ENCODE assay signal across 16 mouse cellular contexts in genomic region chr6:127145464-127146190, GRCm38 (mm10). TPM values are rescaled to one million over a fixed set of nuclear protein-coding genes. Genes with fewer than 3 reads are reported as not detected.
DNase-seq lines count a peak whose midpoint lies in the region; ATAC-seq and TF ChIP-seq lines count a peak whose summit lies in the region.
"Had no signal": no experiment of that assay in that cellular context is flagged by ENCODE, and none has a peak within 500 bp of the region (broad histone marks: within the 10 kb centered on the region; RNA-seq: fewer than 3 reads in every experiment).

No protein-coding gene starts in this region.

- intact Hi-C loops in left cerebral cortex, postnatal 25 days (cut with DNase I) = no loop called here

- no peak for ATAC-seq in forebrain, embryonic 12.5 days (ENCODE audit: low FRiP score)
- ATAC-seq in forebrain, embryonic 16.5 days = no peak
- no peak for ATAC-seq in lung, postnatal 0 days
- ATAC-seq in liver, postnatal 0 days = no peak
- ATAC-seq in stomach, embryonic 16.5 days (ENCODE audit: insufficient read depth, low FRiP score) = no peak
- ATAC-seq: Patski had no signal

- no peak for TF ChIP-seq EP300 in lung, postnatal 0 days (IDR thresholded peaks at IDR 0.05)
- TF ChIP-seq EP300 in liver, postnatal 0 days (IDR thresholded peaks at IDR 0.05; ENCODE audit: low read depth) = no peak

- H3K4me1 ChIP-seq in forebrain, embryonic 12.5 days = peaks cover 74% of the 10 kb centered on the region
- peaks cover 28% of the 10 kb centered on the region for H3K4me1 ChIP-seq in forebrain, embryonic 16.5 days (replicated peaks; ENCODE audit: control insufficient read depth, insufficient read depth, low read length)
- peaks cover 5% of the 10 kb centered on the region; the same call in 1 of the 2 replicates for H3K4me1 ChIP-seq in lung, postnatal 0 days (ENCODE audit: insufficient read depth, low read depth, low read length)
- H3K4me1 ChIP-seq in liver, postnatal 0 days (ENCODE audit: insufficient read depth) = peaks cover 27% of the 10 kb centered on the region
- H3K4me1 ChIP-seq in stomach, embryonic 16.5 days (ENCODE audit: control insufficient read depth, insufficient read depth, low read length) = peaks cover 32% of the 10 kb centered on the region

- TF ChIP-seq CTCF in lung, postnatal 0 days (IDR thresholded peaks at IDR 0.05) = no peak
- TF ChIP-seq CTCF in liver, postnatal 0 days (IDR thresholded peaks at IDR 0.05; ENCODE audit: low read depth) = no peak

- no peaks in the 10 kb centered on the region for H3K27me3 ChIP-seq in forebrain, embryonic 12.5 days
- no peaks in the 10 kb centered on the region for H3K27me3 ChIP-seq in forebrain, embryonic 16.5 days (replicated peaks; ENCODE audit: control insufficient read depth, insufficient read depth, low read length)
- no peaks in the 10 kb centered on the region for H3K27me3 ChIP-seq in lung, postnatal 0 days (replicated peaks; ENCODE audit: insufficient read depth, low read length)
- H3K27me3 ChIP-seq in liver, postnatal 0 days (ENCODE audit: insufficient read depth, low read length) = peaks cover 20% of the 10 kb centered on the region
- no peaks in the 10 kb centered on the region for H3K27me3 ChIP-seq in stomach, embryonic 16.5 days (ENCODE audit: control insufficient read depth, insufficient read depth, low read length)
- H3K27me3 ChIP-seq: CH12.LX; kidney, embryonic 15.5 days; Patski had no signal

- WGBS in forebrain, embryonic 12.5 days = 84% methylated on average over 20 of the region's 20 CpGs
- 85% methylated on average over 20 of the region's 20 CpGs for WGBS in forebrain, embryonic 16.5 days
- WGBS in lung, postnatal 0 days = 49% methylated on average over 20 of the region's 20 CpGs
- 43% methylated on average over 20 of the region's 20 CpGs for WGBS in liver, postnatal 0 days (ENCODE audit: insufficient replicate concordance)
- WGBS in stomach, embryonic 16.5 days = 47% methylated on average over 20 of the region's 20 CpGs

- peak overlapping the region; percentile 46 for H3K27ac ChIP-seq in forebrain, embryonic 12.5 days
- H3K27ac ChIP-seq in forebrain, embryonic 16.5 days (ENCODE audit: low read length) = no peak overlapping the region
- H3K27ac ChIP-seq in lung, postnatal 0 days (ENCODE audit: low read length) = no peak overlapping the region
- H3K27ac ChIP-seq in liver, postnatal 0 days (ENCODE audit: low read depth) = no peak overlapping the region
- no peak overlapping the region for H3K27ac ChIP-seq in stomach, embryonic 16.5 days (ENCODE audit: low read length)
- H3K27ac ChIP-seq: forebrain, embryonic 10.5 days; heart, adult 2 months; kidney, embryonic 15.5 days; macrophage; neural tube, embryonic 13.5 days had no signal

- H3K9me3 ChIP-seq in forebrain, embryonic 12.5 days = no peaks in the 10 kb centered on the region
- H3K9me3 ChIP-seq in forebrain, embryonic 16.5 days (ENCODE audit: control insufficient read depth, low read length) = no peaks in the 10 kb centered on the region
- H3K9me3 ChIP-seq in lung, postnatal 0 days (ENCODE audit: low read length) = no peaks in the 10 kb centered on the region
- H3K9me3 ChIP-seq in liver, postnatal 0 days (ENCODE audit: low read length) = no peaks in the 10 kb centered on the region
- H3K9me3 ChIP-seq in stomach, embryonic 16.5 days (replicated peaks; ENCODE audit: control insufficient read depth, low read length) = no peaks in the 10 kb centered on the region
- H3K9me3 ChIP-seq: forebrain, embryonic 10.5 days; kidney, embryonic 15.5 days; neural tube, embryonic 13.5 days had no signal

- DNase-seq in lung, postnatal 0 days (ENCODE audit: low spot score) = peak; percentile 19
- DNase-seq in lung, postnatal 25 days (ENCODE audit: low spot score) = no peak
- DNase-seq in liver, postnatal 0 days = peak; percentile 22
- DNase-seq in left cerebral cortex, postnatal 25 days (ENCODE audit: low spot score in 2 of 2) = no peak
- no peak for DNase-seq in c-Kit-positive CD71-positive TER-119-positive erythroid progenitor cells, embryonic 14.5 days (ENCODE audit: low spot score)
- DNase-seq: cerebellum, postnatal 25 days; heart, adult 2 months had no signal

- H3K36me3 ChIP-seq in forebrain, embryonic 12.5 days (replicated peaks) = peaks cover 54% of the 10 kb centered on the region
- H3K36me3 ChIP-seq in forebrain, embryonic 16.5 days (ENCODE audit: control insufficient read depth, insufficient read depth) = no peaks in the 10 kb centered on the region
- H3K36me3 ChIP-seq in lung, postnatal 0 days (ENCODE audit: insufficient read depth, low read length) = no peaks in the 10 kb centered on the region
- H3K36me3 ChIP-seq in liver, postnatal 0 days (replicated peaks; ENCODE audit: insufficient read depth, low read length) = no peaks in the 10 kb centered on the region
- 0 out of 2 replicates have a peak, but pooled peaks cover 3% of the 10 kb centered on the region for H3K36me3 ChIP-seq in stomach, embryonic 16.5 days (ENCODE audit: control insufficient read depth, insufficient read depth, low read length)
- H3K36me3 ChIP-seq: neural tube, embryonic 13.5 days had no signal

- H3K4me3 ChIP-seq in forebrain, embryonic 12.5 days (replicated peaks) = no peak overlapping the region
- H3K4me3 ChIP-seq in forebrain, embryonic 16.5 days (replicated peaks; ENCODE audit: low read length) = no peak overlapping the region
- no peak overlapping the region for H3K4me3 ChIP-seq in lung, postnatal 0 days (ENCODE audit: low read depth, low read length)
- no peak overlapping the region for H3K4me3 ChIP-seq in liver, postnatal 0 days (ENCODE audit: low read depth, low read length)
- H3K4me3 ChIP-seq in stomach, embryonic 16.5 days (replicated peaks; ENCODE audit: low read length) = no peak overlapping the region
- H3K4me3 ChIP-seq: forebrain, embryonic 10.5 days; heart, adult 2 months; kidney, embryonic 15.5 days; neural tube, embryonic 13.5 days had no signal

- peak overlapping the region; percentile 25; the same call in 1 of the 2 replicates for H3K9ac ChIP-seq in forebrain, embryonic 12.5 days
- H3K9ac ChIP-seq in forebrain, embryonic 16.5 days (replicated peaks; ENCODE audit: low read depth, low read length) = no peak overlapping the region
- no peak overlapping the region for H3K9ac ChIP-seq in lung, postnatal 0 days (replicated peaks; ENCODE audit: low read depth)
- H3K9ac ChIP-seq in liver, postnatal 0 days (replicated peaks) = no peak overlapping the region
- 0 out of 2 replicates have a peak overlapping the region, but pooled peaks have one; percentile 17 for H3K9ac ChIP-seq in stomach, embryonic 16.5 days (ENCODE audit: low read length)
- H3K9ac ChIP-seq: kidney, embryonic 15.5 days; neural tube, embryonic 13.5 days had no signal

- H3K4me2 ChIP-seq in forebrain, embryonic 12.5 days = no peak overlapping the region
- no peak overlapping the region for H3K4me2 ChIP-seq in forebrain, embryonic 16.5 days (ENCODE audit: low read length)
- no peak overlapping the region for H3K4me2 ChIP-seq in lung, postnatal 0 days (replicated peaks; ENCODE audit: low read depth, low read length)
- no peak overlapping the region for H3K4me2 ChIP-seq in liver, postnatal 0 days (ENCODE audit: low read depth, low read length)
- 0 out of 2 replicates have a peak overlapping the region, but pooled peaks have one; percentile 10 for H3K4me2 ChIP-seq in stomach, embryonic 16.5 days (ENCODE audit: low read depth, low read length)
- H3K4me2 ChIP-seq: kidney, embryonic 15.5 days; neural tube, embryonic 13.5 days had no signal

RNA-seq across cellular contexts. Expression of gene Ccnd2, which starts 6.4 kb away (rescaled TPM):
- 1,349 and 1,505 TPM in 2 replicates for polyA plus RNA-seq in forebrain, embryonic 12.5 days (2016; fragmentation: Nextera tagmentation; extraction: Ambion mirVana)
- polyA plus RNA-seq in forebrain, embryonic 16.5 days (2015; fragmentation: Nextera tagmentation; extraction: Ambion mirVana) = 1,169 and 1,368 TPM in 2 replicates
- polyA plus RNA-seq in lung, postnatal 0 days (2015; fragmentation: Nextera tagmentation; extraction: Ambion mirVana) = 286 and 310 TPM in 2 replicates
- polyA plus RNA-seq in liver, postnatal 0 days (2015; fragmentation: Nextera tagmentation; extraction: Ambion mirVana) = 35.7 and 38.4 TPM in 2 replicates
- 932 and 1,032 TPM in 2 replicates for polyA plus RNA-seq in stomach, embryonic 16.5 days (2015; fragmentation: Nextera tagmentation; extraction: Ambion mirVana)
- total RNA-seq in left cerebral cortex, postnatal 25 days (2021) = 10 to 100 TPM; 97.7 to 97.9 TPM

RNA-seq across cellular contexts. Expression of gene Tigar, which starts 36.3 kb away (rescaled TPM):
- polyA plus RNA-seq in forebrain, embryonic 12.5 days (2016; fragmentation: Nextera tagmentation; extraction: Ambion mirVana) = 8.8 and 9.9 TPM in 2 replicates
- polyA plus RNA-seq in forebrain, embryonic 16.5 days (2015; fragmentation: Nextera tagmentation; extraction: Ambion mirVana) = 8.2 and 9.2 TPM in 2 replicates
- 1.9 and 2.1 TPM in 2 replicates for polyA plus RNA-seq in lung, postnatal 0 days (2015; fragmentation: Nextera tagmentation; extraction: Ambion mirVana)
- polyA plus RNA-seq in liver, postnatal 0 days (2015; fragmentation: Nextera tagmentation; extraction: Ambion mirVana) = 0.88 and 1.2 TPM in 2 replicates
- polyA plus RNA-seq in stomach, embryonic 16.5 days (2015; fragmentation: Nextera tagmentation; extraction: Ambion mirVana) = 4.6 and 5.0 TPM in 2 replicates
- total RNA-seq in left cerebral cortex, postnatal 25 days (2021) = 10 to 100 TPM; 23.6 to 25.9 TPM

Comparison
In these comparisons a context has a peak if more than half of its experiments do, and no peak if none do; other contexts are left out.
1. H3K9ac ChIP-seq: peak in forebrain, embryonic 12.5 days (single experiment) and stomach, embryonic 16.5 days (single experiment); none in forebrain, embryonic 16.5 days (single experiment), lung, postnatal 0 days (single experiment) and liver, postnatal 0 days (single experiment).
2. DNase-seq: peak in lung, postnatal 0 days (single experiment) and liver, postnatal 0 days (single experiment); none in lung, postnatal 25 days (single experiment), left cerebral cortex, postnatal 25 days (0 of 2) and c-Kit-positive CD71-positive TER-119-positive erythroid progenitor cells, embryonic 14.5 days (single experiment).